Mouse (Mus musculus) erythroblast, embryonic 14.5 days (primary cell): ENCODE results near the gene Ern1.

Source experiments
- GATA1 ChIP-seq: IDR thresholded peaks from 2 replicates; pipeline ENCODE4 v1.6.1; 2012; ENCODE audit warnings: low read length, inconsistent platforms, mixed read lengths
- TAL1 ChIP-seq: IDR thresholded peaks from 3 replicates; pipeline ENCODE4 v1.6.1; 2012; ENCODE audit warnings: low read length, inconsistent platforms, mixed read lengths

GRCm38 (mm10) chr11:106383051-106383790 lies 104.4 kb downstream of the Ern1 start:
- no peak for TF ChIP-seq GATA1
- no peak for TF ChIP-seq TAL1
